Mouse (Mus musculus) stomach, embryonic 14.5 days (tissue): ENCODE measurements around the gene Gemin2. TPM values are rescaled to one million over a fixed set of nuclear protein-coding genes. Genes with fewer than 3 reads are reported as not detected.
A peak's percentile ranks its signal among the peaks of the same experiment; 100 is the strongest.

Experiments used
- ATAC-seq: fragments of 200-750 bp; cut with Nextera tagmentation; 2 replicates; pipeline ENCODE4 v1.8.0; 2017; ENCODE audit warnings: low read depth, moderate TSS enrichment; ENCODE audit not compliant: insufficient number of reproducible peaks, insufficient read depth, low FRiP score
- H3K27ac ChIP-seq: fragments of 300-500 bp; sonication (generic); 2 replicates; pipeline ENCODE4 v1.5.1; 2014; ENCODE audit warnings: mild to moderate bottlenecking, low read length, moderate library complexity, mixed read lengths
- H3K27me3 ChIP-seq: fragments of 300-500 bp; sonication (generic); 2 replicates; pipeline ENCODE4 v1.6.1; 2014; ENCODE audit warnings: low read length, control low read depth, mixed read lengths; ENCODE audit not compliant: control insufficient read depth, insufficient read depth
- H3K36me3 ChIP-seq: fragments of 300-500 bp; sonication (generic); 2 replicates; pipeline ENCODE4 v1.6.1; 2014; ENCODE audit warnings: mild to moderate bottlenecking, control low read depth, low read length, moderate library complexity, mixed read lengths; ENCODE audit not compliant: control insufficient read depth, insufficient read depth
- H3K4me1 ChIP-seq: fragments of 300-500 bp; sonication (generic); 2 replicates; pipeline ENCODE4 v1.6.1; 2014; ENCODE audit warnings: low read length, control low read depth, mixed read lengths; ENCODE audit not compliant: control insufficient read depth, insufficient read depth
- H3K4me2 ChIP-seq: fragments of 300-500 bp; sonication (generic); replicated peaks from 2 replicates; pipeline ENCODE4 v1.6.1; 2014; ENCODE audit warnings: low read depth, low read length, control low read depth
- H3K4me3 ChIP-seq: fragments of 300-500 bp; sonication (generic); 2 replicates; pipeline ENCODE4 v1.5.1; 2014; ENCODE audit warnings: low read depth, low read length, control low read depth
- H3K9ac ChIP-seq: fragments of 300-500 bp; sonication (generic); replicated peaks from 2 replicates; pipeline ENCODE4 v1.6.1; 2014; ENCODE audit warnings: low read depth, mild to moderate bottlenecking, control low read depth, low read length, moderate library complexity, mixed read lengths
- H3K9me3 ChIP-seq: fragments of 300-500 bp; sonication (generic); 2 replicates; pipeline ENCODE4 v1.6.1; 2016; ENCODE audit warnings: low read depth, low read length, control low read depth; ENCODE audit not compliant: control insufficient read depth
- WGBS: fragments of 180-500 bp; shearing (Covaris S2); extraction: QIAGEN DNeasy Blood & Tissue Kit; methylation state at CpG from one replicate; pipeline ENCODE4 v1.1.7; 2014; 5-methylcytosine and 5-hydroxymethylcytosine counted together
- polyA plus RNA-seq: library from polyadenylated mRNA; unstranded; fragments of >200 nt; fragmentation: Nextera tagmentation; extraction: Ambion mirVana; gene quantifications from 2 replicates; pipeline ENCODE4 v1.2.1, GENCODE M21; 2014

The Gemin2 gene
- polyA plus RNA-seq, 1 experiment from 2014 or later: 29.8 TPM

GRCm38 (mm10) chr12:59064837-59065236 lies 51.6 kb downstream of the Gemin2 start:
- Histone ChIP-seq H3K4me2 (no peak overlapping the region), H3K4me1 (peaks cover 10% of the 10 kb centered on the region; the same call in 1 of the 2 replicates), H3K9me3 (no peaks in the 10 kb centered on the region), H3K36me3 (peaks cover 18% of the 10 kb centered on the region), H3K4me3 (no peak overlapping the region), H3K27ac (no peak overlapping the region), H3K27me3 (no peaks in the 10 kb centered on the region), H3K9ac (no peak overlapping the region)
- ATAC-seq: no peak
- WGBS: 84% methylated on average over 8 of the region's 8 CpGs

DNA sequence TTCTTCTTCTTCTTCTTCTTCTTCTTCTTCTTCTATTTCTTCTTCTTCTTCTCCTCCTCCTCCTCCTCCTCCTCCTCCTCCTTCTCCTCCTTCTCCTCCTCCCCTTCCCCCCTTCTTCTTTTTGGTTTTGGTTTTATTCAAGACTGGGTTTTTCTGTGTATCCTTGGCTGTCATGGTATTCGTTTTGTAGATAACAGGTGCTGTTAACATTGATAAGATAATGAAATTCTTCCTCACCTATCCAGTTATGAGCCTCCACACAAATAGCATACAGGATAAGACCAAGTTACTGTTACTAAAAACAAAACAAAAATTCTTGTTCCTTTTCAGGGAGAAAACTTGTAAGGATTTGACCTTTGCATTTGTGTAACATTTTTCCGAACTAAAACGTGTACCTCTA lies 52.6 kb downstream of the Gemin2 start:
- H3K27ac ChIP-seq: peak overlapping the region; percentile 93; the same call in 1 of the 2 replicates
- ATAC-seq: no peak
- H3K27me3 ChIP-seq: no peaks in the 10 kb centered on the region
- H3K4me2 ChIP-seq: peak overlapping the region; percentile 56
- H3K4me3 ChIP-seq: peak overlapping the region; percentile 100
- 0 out of 2 replicates have a peak, but pooled peaks cover 6% of the 10 kb centered on the region for H3K4me1 ChIP-seq
- H3K9ac ChIP-seq: no peak overlapping the region
- no peaks in the 10 kb centered on the region for H3K9me3 ChIP-seq
- H3K36me3 ChIP-seq: peaks cover 28% of the 10 kb centered on the region
- 48% methylated on average over 3 of the region's 3 CpGs for WGBS

DNA sequence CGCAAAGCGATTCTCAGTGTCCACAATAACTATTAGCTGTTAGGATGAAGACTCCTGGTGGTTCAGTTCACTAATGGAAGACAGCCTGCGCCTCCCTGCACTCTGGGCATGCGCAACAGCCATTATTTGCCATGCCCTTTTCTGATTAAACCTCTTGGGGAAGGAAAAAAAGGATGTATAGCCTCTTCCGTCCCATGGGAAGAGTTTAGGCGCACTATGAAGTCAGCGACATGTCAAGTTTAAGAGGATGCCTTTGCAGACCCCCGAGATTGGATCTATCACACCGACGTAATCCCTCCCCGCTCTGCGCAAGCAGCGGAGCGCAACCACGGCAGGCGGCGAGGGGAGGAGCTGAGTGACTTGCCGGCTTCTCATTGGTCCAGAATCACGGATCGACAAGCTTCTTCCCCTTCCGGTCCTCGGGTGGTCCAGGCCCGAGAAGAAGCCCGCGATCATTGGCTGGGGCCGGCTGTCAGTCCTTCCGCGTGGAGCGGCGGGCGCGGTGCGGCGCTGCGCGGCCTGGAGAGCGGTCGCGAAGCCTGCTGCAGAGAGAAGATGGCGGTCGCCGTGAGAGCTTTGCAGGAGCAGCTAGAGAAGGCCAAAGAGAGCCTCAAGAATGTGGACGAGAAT lies 53.4 kb downstream of the Gemin2 start, which contains the start of gene Pnn:
TSS of gene Pnn (plus strand) at position 437 of the 630 bp plus-strand sequence.
- peak within 1 kb of the TSS; percentile 100 for H3K9ac ChIP-seq
- peak; percentile 99 for ATAC-seq
- H3K27ac ChIP-seq: peak within 1 kb of the TSS; percentile 93
- WGBS: under 1% methylated on average over 42 of the region's 43 CpGs
- H3K4me3 ChIP-seq: peak within 1 kb of the TSS; percentile 100
- H3K9me3 ChIP-seq: no peaks in the 10 kb centered on the region
- peaks cover 36% of the 10 kb centered on the region for H3K36me3 ChIP-seq
- no peaks in the 10 kb centered on the region for H3K27me3 ChIP-seq
- H3K4me1 ChIP-seq: 0 out of 2 replicates have a peak, but pooled peaks cover 6% of the 10 kb centered on the region
- peak within 1 kb of the TSS; percentile 79 for H3K4me2 ChIP-seq

DNA sequence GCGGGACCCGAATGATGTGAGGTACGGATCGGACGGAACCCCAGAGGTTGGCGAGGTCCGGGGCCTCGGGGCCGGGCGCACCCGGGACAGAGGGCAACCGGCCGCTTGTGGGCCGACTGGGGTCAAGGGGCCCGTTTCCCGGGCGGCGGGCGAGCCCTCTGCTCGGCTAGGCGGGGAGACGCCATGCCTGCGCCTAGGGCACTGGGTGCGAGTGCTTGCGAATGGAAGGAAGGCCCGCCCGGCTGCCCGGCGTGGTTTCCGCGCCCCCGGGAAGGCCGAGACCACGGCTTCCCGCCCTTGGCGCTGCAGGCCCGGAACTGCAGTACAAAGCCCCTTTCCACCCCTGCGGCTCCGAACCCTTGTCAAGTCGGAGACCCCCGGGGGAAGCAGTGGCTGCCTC lies 53.9 kb downstream of the Gemin2 start:
- H3K4me3 ChIP-seq: peak overlapping the region; percentile 100
- ATAC-seq: peak; percentile 53
- H3K27ac ChIP-seq: peak overlapping the region; percentile 93
- no peaks in the 10 kb centered on the region for H3K9me3 ChIP-seq
- 0% methylated on average over 41 of the region's 41 CpGs for WGBS
- 0 out of 2 replicates have a peak, but pooled peaks cover 6% of the 10 kb centered on the region for H3K4me1 ChIP-seq
- H3K27me3 ChIP-seq: no peaks in the 10 kb centered on the region
- H3K9ac ChIP-seq: peak overlapping the region; percentile 100
- peak overlapping the region; percentile 79 for H3K4me2 ChIP-seq
- peaks cover 41% of the 10 kb centered on the region for H3K36me3 ChIP-seq

DNA sequence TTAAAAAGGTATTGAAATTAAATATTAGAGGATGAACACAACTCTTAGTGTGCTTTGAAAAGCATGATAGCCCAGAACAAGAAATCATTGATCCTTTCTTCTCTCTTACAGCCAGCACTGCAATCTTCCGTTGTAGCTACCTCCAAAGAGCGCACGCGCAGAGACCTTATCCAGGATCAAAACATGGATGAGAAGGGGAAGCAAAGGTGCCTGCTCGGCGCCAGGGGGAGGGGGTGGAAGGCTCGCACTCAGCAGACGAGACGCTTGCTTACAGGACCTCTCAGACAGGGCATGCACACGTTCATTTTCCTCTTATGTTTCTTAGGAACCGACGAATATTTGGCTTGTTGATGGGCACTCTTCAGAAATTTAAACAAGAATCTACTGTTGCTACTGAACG lies 55.6 kb downstream of the Gemin2 start:
- H3K27ac ChIP-seq: no peak overlapping the region
- no peaks in the 10 kb centered on the region for H3K9me3 ChIP-seq
- no peak overlapping the region for H3K9ac ChIP-seq
- 0 out of 2 replicates have a peak, but pooled peaks cover 6% of the 10 kb centered on the region for H3K4me1 ChIP-seq
- WGBS: 92% methylated on average over 13 of the region's 13 CpGs
- H3K36me3 ChIP-seq: peaks cover 50% of the 10 kb centered on the region
- H3K4me2 ChIP-seq: no peak overlapping the region
- H3K27me3 ChIP-seq: no peaks in the 10 kb centered on the region
- no peak overlapping the region for H3K4me3 ChIP-seq
- no peak for ATAC-seq

GRCm38 (mm10) chr12:59072286-59072685 lies 59.1 kb downstream of the Gemin2 start:
- no peak for ATAC-seq
- Histone ChIP-seq H3K4me2 (no peak overlapping the region), H3K27ac (no peak overlapping the region), H3K36me3 (peaks cover 53% of the 10 kb centered on the region), H3K4me1 (0 out of 2 replicates have a peak, but pooled peaks cover 6% of the 10 kb centered on the region), H3K27me3 (no peaks in the 10 kb centered on the region), H3K9me3 (no peaks in the 10 kb centered on the region), H3K9ac (no peak overlapping the region), H3K4me3 (no peak overlapping the region)
- 89% methylated on average over 11 of the region's 11 CpGs for WGBS

GRCm38 (mm10) chr12:59074052-59074451 lies 60.9 kb downstream of the Gemin2 start:
- H3K9ac ChIP-seq: no peak overlapping the region
- no peaks in the 10 kb centered on the region for H3K27me3 ChIP-seq
- H3K4me1 ChIP-seq: no peaks in the 10 kb centered on the region
- peaks cover 42% of the 10 kb centered on the region for H3K36me3 ChIP-seq
- no peak overlapping the region for H3K27ac ChIP-seq
- no peak overlapping the region for H3K4me3 ChIP-seq
- WGBS: 81% methylated on average over 3 of the region's 3 CpGs
- no peak overlapping the region for H3K4me2 ChIP-seq
- no peaks in the 10 kb centered on the region for H3K9me3 ChIP-seq
- no peak for ATAC-seq

- Histone ChIP-seq H3K36me3 (peaks cover 13% of the 10 kb centered on the region), H3K4me2 (no peak overlapping the region), H3K9me3 (no peaks in the 10 kb centered on the region), H3K9ac (no peak overlapping the region), H3K27me3 (no peaks in the 10 kb centered on the region), H3K27ac (no peak overlapping the region), H3K4me3 (no peak overlapping the region), H3K4me1 (no peaks in the 10 kb centered on the region)
- no peak for ATAC-seq
- WGBS: 83% methylated on average over 3 of the region's 3 CpGs
Measured at GRCm38 (mm10) chr12:59076996-59077395, 63.8 kb downstream of the Gemin2 start.
